Mouse (Mus musculus) spleen, adult 2 months (tissue): ENCODE data around the gene Taok3.

Experiments used
- CTCF ChIP-seq: fragments of 200-500 bp; IDR thresholded peaks from 2 replicates; pipeline ENCODE4 v1.5.1; 2011; ENCODE audit warnings: mild to moderate bottlenecking, inconsistent platforms; ENCODE audit not compliant: insufficient read depth, insufficient read length, insufficient replicate concordance; ENCODE audit errors: extremely low read depth
- POLR2A ChIP-seq: fragments of 200-500 bp; IDR thresholded peaks from 2 replicates; pipeline ENCODE4 v1.6.1; 2011; ENCODE audit warnings: low read depth, low read length, inconsistent platforms

GRCm38 (mm10) chr5:117277784-117278183 is 157.9 kb downstream of the Taok3 start:
- TF ChIP-seq CTCF: no peak
- TF ChIP-seq POLR2A: no peak
